Mouse (Mus musculus) C2C12 (cell line): ENCODE results near the gene Gnpat. TPM values are rescaled to one million over a fixed set of nuclear protein-coding genes. Genes with fewer than 3 reads are reported as not detected.

Source experiments
- H3K27me3 ChIP-seq: one replicate; pipeline ENCODE4 v1.6.1; 2011; ENCODE audit not compliant: control insufficient read depth, insufficient read depth, insufficient read length
- H3K36me3 ChIP-seq: one replicate; pipeline ENCODE4 v1.6.1; 2011; ENCODE audit not compliant: control insufficient read depth, insufficient read depth
- H3K4me3 ChIP-seq: one replicate; pipeline ENCODE4 v1.5.1; 2011; ENCODE audit warnings: mild to moderate bottlenecking, control low read depth; ENCODE audit not compliant: poor library complexity, insufficient read depth, severe bottlenecking
- H3K79me2 ChIP-seq: one replicate; pipeline ENCODE4 v1.6.1; 2011; ENCODE audit not compliant: control insufficient read depth, insufficient read depth
- H3K79me3 ChIP-seq: one replicate; pipeline ENCODE4 v1.6.1; 2011; ENCODE audit warnings: low read depth, control low read depth
- H3ac ChIP-seq: one replicate; pipeline ENCODE3; 2011; ENCODE audit warnings: low read depth; ENCODE audit not compliant: control insufficient read depth, insufficient read length
- CEBPB ChIP-seq: IDR thresholded peaks from one replicate; pipeline ENCODE4 v1.6.1; 2011; ENCODE audit warnings: low read depth, mild to moderate bottlenecking, control low read depth, moderate library complexity
- CTCF ChIP-seq: IDR thresholded peaks from one replicate; pipeline ENCODE4 v1.5.1; 2011; ENCODE audit not compliant: control insufficient read depth, insufficient read depth, insufficient read length
- FOSL1 ChIP-seq: IDR thresholded peaks from one replicate; pipeline ENCODE4 v1.8.0; 2011; ENCODE audit warnings: mild to moderate bottlenecking, low read length; ENCODE audit not compliant: poor library complexity, insufficient read depth, severe bottlenecking
- MAX ChIP-seq: IDR thresholded peaks from one replicate; pipeline ENCODE4 v1.6.1; 2011; ENCODE audit warnings: mild to moderate bottlenecking, control low read depth
- MYOD1 ChIP-seq: IDR thresholded peaks from one replicate; pipeline ENCODE4 v1.6.1; 2011; ENCODE audit warnings: low read depth; ENCODE audit not compliant: control insufficient read depth, insufficient read length
- MYOG ChIP-seq: IDR thresholded peaks from one replicate; pipeline ENCODE4 v1.6.1; 2011; ENCODE audit not compliant: control insufficient read depth, insufficient read length; ENCODE audit errors: extremely low read depth
- USF1 ChIP-seq: IDR thresholded peaks from one replicate; pipeline ENCODE4 v1.6.1; 2011; ENCODE audit warnings: low read depth, mild to moderate bottlenecking, control low read depth, moderate library complexity
- polyA plus RNA-seq: library from polyadenylated mRNA; unstranded; fragments of >200 nt; fragmentation: generic; extraction: Trizol; gene quantifications from one replicate; pipeline ENCODE4 v1.2.1, GENCODE M21; 2012; ENCODE audit warnings: missing spikeins

Gnpat gene
- polyA plus RNA-seq, 1 experiment, result 59.9 TPM

GRCm38 (mm10) chr8:124925544-124926266 is 62.9 kb downstream of the Gnpat start:
- Histone ChIP-seq H3K79me3 (peaks cover 60% of the 10 kb centered on the region), H3K79me2 (peaks cover 82% of the 10 kb centered on the region), H3K27me3 (no peaks in the 10 kb centered on the region), H3ac (no peak overlapping the region), H3K36me3 (no peaks in the 10 kb centered on the region), H3K4me3 (no peak overlapping the region)
- TF ChIP-seq MYOG (no peak), MYOD1 (peak; percentile 87), CTCF (no peak), FOSL1 (no peak), MAX (peak; percentile 48), USF1 (peak; percentile 87), CEBPB (no peak)

GRCm38 (mm10) chr8:124926351-124926771 is 63.5 kb downstream of the Gnpat start:
- Histone ChIP-seq H3K36me3 (no peaks in the 10 kb centered on the region), H3K79me3 (peaks cover 62% of the 10 kb centered on the region), H3ac (no peak overlapping the region), H3K27me3 (no peaks in the 10 kb centered on the region), H3K4me3 (no peak overlapping the region), H3K79me2 (peaks cover 82% of the 10 kb centered on the region)
- no peak for TF ChIP-seq MYOG
- peak; percentile 40 for TF ChIP-seq USF1
- no peak for TF ChIP-seq CTCF
- TF ChIP-seq CEBPB, result no peak
- peak; percentile 65 for TF ChIP-seq MYOD1
- TF ChIP-seq FOSL1, result no peak
- peak; percentile 98 for TF ChIP-seq MAX

GRCm38 (mm10) chr8:124929006-124929405 is 66.2 kb downstream of the Gnpat start:
- Histone ChIP-seq H3K79me3 (peaks cover 63% of the 10 kb centered on the region), H3ac (no peak overlapping the region)

GRCm38 (mm10) chr8:124930086-124930485 is 67.3 kb downstream of the Gnpat start:
- no peak for TF ChIP-seq CTCF
- TF ChIP-seq FOSL1, result no peak
- TF ChIP-seq CEBPB, result no peak
- no peak for TF ChIP-seq USF1
- TF ChIP-seq MYOD1, result no peak
- no peak for TF ChIP-seq MAX
- TF ChIP-seq MYOG, result no peak

More at GRCm38 (mm10) chr8:124929006-124929405, 66.2 kb downstream of the Gnpat start:
- no peak for TF ChIP-seq FOSL1
- no peak for TF ChIP-seq CEBPB
- no peak for TF ChIP-seq MYOG
- no peak for TF ChIP-seq USF1
- no peak for TF ChIP-seq MAX
- no peak for TF ChIP-seq CTCF
- TF ChIP-seq MYOD1, result no peak
- H3K4me3 ChIP-seq, result no peak overlapping the region
- H3K36me3 ChIP-seq, result no peaks in the 10 kb centered on the region
- H3K79me2 ChIP-seq, result peaks cover 82% of the 10 kb centered on the region
- H3K27me3 ChIP-seq, result no peaks in the 10 kb centered on the region

GRCm38 (mm10) chr8:124930649-124931048 is 67.8 kb downstream of the Gnpat start:
- Histone ChIP-seq H3K27me3 (no peaks in the 10 kb centered on the region), H3K4me3 (no peak overlapping the region), H3ac (no peak overlapping the region), H3K79me3 (peaks cover 71% of the 10 kb centered on the region), H3K36me3 (no peaks in the 10 kb centered on the region), H3K79me2 (peaks cover 88% of the 10 kb centered on the region)
- TF ChIP-seq CTCF (no peak), FOSL1 (no peak), MYOG (no peak), MYOD1 (no peak), MAX (no peak), CEBPB (no peak)

More at GRCm38 (mm10) chr8:124930086-124930485, 67.3 kb downstream of the Gnpat start:
- Histone ChIP-seq H3K79me2 (peaks cover 82% of the 10 kb centered on the region), H3K27me3 (no peaks in the 10 kb centered on the region), H3K36me3 (no peaks in the 10 kb centered on the region), H3K79me3 (peaks cover 66% of the 10 kb centered on the region), H3K4me3 (no peak overlapping the region), H3ac (no peak overlapping the region)

GRCm38 (mm10) chr8:124932435-124932834 is 69.6 kb downstream of the Gnpat start:
- H3ac ChIP-seq, result no peak overlapping the region

More at GRCm38 (mm10) chr8:124932435-124932834, 69.6 kb downstream of the Gnpat start:
- TF ChIP-seq FOSL1 (no peak), CEBPB (no peak), MAX (no peak), MYOD1 (no peak), MYOG (no peak), CTCF (no peak), USF1 (no peak)
- Histone ChIP-seq H3K79me2 (peaks cover 100% of the 10 kb centered on the region), H3K36me3 (peaks cover 2% of the 10 kb centered on the region), H3K4me3 (no peak overlapping the region), H3K79me3 (peaks cover 83% of the 10 kb centered on the region), H3K27me3 (no peaks in the 10 kb centered on the region)
